Mouse (Mus musculus) hindbrain, embryonic 10.5 days (tissue): ENCODE data around the gene Shld1. TPM values are rescaled to one million over a fixed set of nuclear protein-coding genes. Genes with fewer than 3 reads are reported as not detected.

Source experiments
- DNase-seq: peaks from one replicate; pipeline ENCODE4 v3.0.0-alpha.2; 2017; ENCODE audit warnings: low spot score
- H3K27ac ChIP-seq: fragments of 300-500 bp; sonication (generic); 2 replicates; pipeline ENCODE4 v1.5.1; 2016; ENCODE audit warnings: mild to moderate bottlenecking, moderate library complexity
- H3K27me3 ChIP-seq: fragments of 300-500 bp; sonication (generic); 2 replicates; pipeline ENCODE4 v1.6.1; 2016; ENCODE audit warnings: mild to moderate bottlenecking; ENCODE audit not compliant: poor library complexity, insufficient read depth, severe bottlenecking
- H3K36me3 ChIP-seq: fragments of 300-500 bp; sonication (generic); 2 replicates; pipeline ENCODE4 v1.6.1; 2016; ENCODE audit warnings: mild to moderate bottlenecking, moderate library complexity
- H3K4me1 ChIP-seq: fragments of 300-500 bp; sonication (generic); replicated peaks from 2 replicates; pipeline ENCODE4 v1.6.1; 2016; ENCODE audit warnings: mild to moderate bottlenecking
- H3K4me3 ChIP-seq: fragments of 300-500 bp; sonication (generic); 2 replicates; pipeline ENCODE4 v1.5.1; 2016; ENCODE audit warnings: mild to moderate bottlenecking, moderate library complexity
- H3K9me3 ChIP-seq: fragments of 300-500 bp; sonication (generic); 2 replicates; pipeline ENCODE4 v1.6.1; 2016; ENCODE audit warnings: mild to moderate bottlenecking, moderate library complexity
- WGBS: fragments of 180-500 bp; shearing (Covaris S2); methylation state at CpG from one replicate; pipeline ENCODE4 v1.1.7; 2016; 5-methylcytosine and 5-hydroxymethylcytosine counted together
- polyA plus RNA-seq: library from polyadenylated mRNA; unstranded; fragments of >200 nt; fragmentation: Nextera tagmentation; extraction: Ambion mirVana; gene quantifications from 2 replicates; pipeline ENCODE4 v1.2.1, GENCODE M21; 2016

The Shld1 gene
- polyA plus RNA-seq: 17.4 and 20.1 TPM in 2 replicates

DNA sequence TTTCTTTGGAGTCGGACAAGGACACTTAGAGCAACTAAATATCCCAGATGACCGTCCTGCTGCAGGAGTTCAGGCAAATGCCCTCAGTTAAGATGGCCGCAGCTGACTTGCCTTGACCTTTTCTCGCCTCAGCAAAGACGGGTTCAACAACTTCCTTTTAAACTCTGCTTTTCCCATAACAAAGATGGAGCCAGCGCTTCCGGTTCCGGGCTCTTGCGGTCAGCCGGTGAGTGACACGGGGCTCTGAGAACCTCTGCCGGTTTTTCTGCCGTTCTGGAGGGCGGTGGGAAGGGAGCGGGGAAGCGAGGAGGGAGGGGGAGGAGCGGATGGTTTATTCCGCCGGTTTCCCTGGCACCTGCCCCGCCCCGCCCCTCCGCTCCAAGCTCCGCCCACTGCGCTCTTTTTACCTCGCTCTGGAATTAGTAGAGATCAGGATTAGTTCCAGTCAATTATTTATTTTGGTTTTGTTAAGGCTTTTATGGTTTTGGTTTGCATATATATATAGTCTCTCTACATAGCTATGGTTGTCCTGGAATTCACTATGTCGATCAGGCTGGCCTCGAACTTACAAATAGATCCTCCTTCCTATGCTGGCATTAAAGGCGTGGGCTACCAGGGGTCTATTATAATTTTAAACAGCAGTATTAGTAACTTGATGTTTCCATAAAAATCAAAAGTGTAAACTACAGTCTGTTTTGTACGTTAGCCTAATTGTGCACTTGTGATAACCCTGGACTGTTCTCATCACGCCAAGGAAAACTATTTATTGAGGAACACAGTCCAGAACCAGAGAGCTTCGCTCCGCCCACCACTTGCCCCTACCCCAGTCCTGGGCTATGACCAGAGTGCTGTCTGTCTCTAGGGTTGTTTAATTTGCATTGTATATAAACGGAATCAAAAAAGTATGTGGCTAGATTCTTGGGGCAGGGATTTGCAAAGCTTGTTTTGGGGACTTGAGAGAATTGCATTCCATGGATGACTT, at the start of gene Shld1:
Gene Shld1, plus strand, starts transcription at position 176 of the 982 bp plus-strand sequence.
- H3K27ac ChIP-seq: peak within 1 kb of the TSS; percentile 91
- H3K9me3 ChIP-seq: no peaks in the 10 kb centered on the region
- peak within 1 kb of the TSS; percentile 63 for H3K4me3 ChIP-seq
- H3K27me3 ChIP-seq: no peaks in the 10 kb centered on the region
- no peaks in the 10 kb centered on the region for H3K36me3 ChIP-seq
- 0 out of 2 replicates have a peak, but pooled peaks cover 6% of the 10 kb centered on the region for H3K4me1 ChIP-seq
- DNase-seq: peak; percentile 92
- WGBS: 11% methylated on average over 33 of the region's 33 CpGs

DNA sequence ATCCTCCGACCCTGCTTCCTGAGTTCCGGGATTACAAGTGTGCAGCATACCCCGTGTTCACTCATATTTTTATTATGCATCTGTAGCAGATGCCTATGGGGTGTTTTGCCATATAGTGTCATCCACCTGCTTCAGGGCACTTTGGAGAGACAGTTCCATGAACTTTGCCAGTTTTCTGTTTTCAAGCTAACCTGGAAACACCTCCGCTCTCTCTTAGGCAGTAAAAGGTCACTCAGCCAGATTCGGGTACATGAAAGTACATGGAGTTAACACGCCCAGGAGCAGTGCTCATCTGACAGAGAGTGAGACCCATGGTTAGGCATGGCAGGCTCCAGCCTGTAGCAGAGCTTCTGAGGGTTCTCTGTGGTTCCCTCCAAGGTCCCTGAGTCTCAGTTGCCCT, 48.4 kb upstream of the Shld1 start:
- Histone ChIP-seq H3K4me1 (no peaks in the 10 kb centered on the region), H3K36me3 (no peaks in the 10 kb centered on the region), H3K27ac (no peak overlapping the region), H3K27me3 (no peaks in the 10 kb centered on the region), H3K9me3 (no peaks in the 10 kb centered on the region), H3K4me3 (no peak overlapping the region)
- DNase-seq: no peak
- WGBS: 92% methylated on average over 6 of the region's 6 CpGs

DNA sequence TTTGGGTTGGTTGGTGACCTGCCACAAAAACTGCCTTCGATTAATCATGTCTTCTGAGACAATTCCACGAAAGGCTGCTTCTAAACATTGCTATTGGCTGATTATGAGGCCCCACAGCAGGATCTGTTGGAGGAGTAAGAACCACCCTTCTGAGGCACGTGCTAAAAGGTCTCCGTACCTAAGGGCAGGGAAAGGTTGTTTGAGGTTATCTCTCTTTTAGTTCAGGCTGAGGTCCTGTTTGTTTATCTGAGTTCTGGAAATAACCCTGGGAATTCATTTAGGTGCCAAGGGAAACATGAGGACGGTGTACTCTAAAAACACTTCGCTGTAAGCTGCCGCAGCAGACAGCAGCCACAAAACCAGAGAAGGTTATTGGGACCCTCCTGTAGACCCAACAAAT, 47.4 kb upstream of the Shld1 start:
- H3K4me3 ChIP-seq: no peak overlapping the region
- DNase-seq: no peak
- no peak overlapping the region for H3K27ac ChIP-seq
- no peaks in the 10 kb centered on the region for H3K36me3 ChIP-seq
- H3K4me1 ChIP-seq: no peaks in the 10 kb centered on the region
- no peaks in the 10 kb centered on the region for H3K27me3 ChIP-seq
- 88% methylated on average over 7 of the region's 7 CpGs for WGBS
- no peaks in the 10 kb centered on the region for H3K9me3 ChIP-seq

DNA sequence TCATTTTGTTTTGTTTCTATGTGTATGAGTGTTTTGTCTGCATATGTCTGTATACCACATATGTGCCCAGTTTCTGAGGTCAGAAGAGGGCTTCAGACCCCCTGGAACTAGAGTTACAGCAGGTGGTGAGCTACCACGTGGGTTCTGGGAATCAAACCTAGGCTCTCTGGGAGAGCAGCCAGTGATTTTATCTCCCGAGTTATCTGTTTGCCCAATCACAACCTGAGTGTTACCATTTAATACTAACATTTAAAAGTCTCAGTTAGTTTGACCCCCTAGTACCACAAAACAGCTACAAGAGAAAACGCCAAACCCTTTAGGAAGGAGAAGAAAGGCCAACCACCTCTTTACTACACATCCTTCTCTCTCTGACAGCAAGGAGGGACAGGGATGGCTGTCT, 45.5 kb upstream of the Shld1 start:
- DNase-seq: no peak
- Histone ChIP-seq H3K4me1 (no peaks in the 10 kb centered on the region), H3K27me3 (no peaks in the 10 kb centered on the region), H3K9me3 (no peaks in the 10 kb centered on the region), H3K27ac (no peak overlapping the region), H3K36me3 (no peaks in the 10 kb centered on the region), H3K4me3 (no peak overlapping the region)
- WGBS: 68% methylated on average over 3 of the region's 3 CpGs

DNA sequence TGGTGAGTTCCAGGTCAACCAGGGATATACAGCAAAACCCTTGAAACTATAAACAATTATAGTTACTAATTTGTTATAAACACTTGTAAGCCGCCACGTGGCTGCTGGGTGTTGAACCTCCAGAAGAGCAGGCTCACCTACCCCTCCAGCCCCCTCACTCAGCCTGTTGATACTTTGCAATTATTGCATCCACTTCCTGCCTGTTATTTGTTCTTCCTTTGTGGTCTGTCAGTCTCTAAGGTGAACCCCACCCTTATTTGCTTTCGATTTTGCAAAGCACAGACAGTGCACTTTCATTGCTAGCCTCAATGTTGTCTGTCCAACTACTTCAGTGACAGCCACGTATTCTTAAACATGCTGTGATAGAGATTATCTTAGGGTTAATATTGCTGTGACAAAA, 43.6 kb upstream of the Shld1 start:
- Histone ChIP-seq H3K27me3 (no peaks in the 10 kb centered on the region), H3K27ac (no peak overlapping the region), H3K9me3 (no peaks in the 10 kb centered on the region), H3K4me3 (no peak overlapping the region), H3K36me3 (no peaks in the 10 kb centered on the region), H3K4me1 (no peaks in the 10 kb centered on the region)
- DNase-seq: no peak
- WGBS: 85% methylated on average over 4 of the region's 4 CpGs

DNA sequence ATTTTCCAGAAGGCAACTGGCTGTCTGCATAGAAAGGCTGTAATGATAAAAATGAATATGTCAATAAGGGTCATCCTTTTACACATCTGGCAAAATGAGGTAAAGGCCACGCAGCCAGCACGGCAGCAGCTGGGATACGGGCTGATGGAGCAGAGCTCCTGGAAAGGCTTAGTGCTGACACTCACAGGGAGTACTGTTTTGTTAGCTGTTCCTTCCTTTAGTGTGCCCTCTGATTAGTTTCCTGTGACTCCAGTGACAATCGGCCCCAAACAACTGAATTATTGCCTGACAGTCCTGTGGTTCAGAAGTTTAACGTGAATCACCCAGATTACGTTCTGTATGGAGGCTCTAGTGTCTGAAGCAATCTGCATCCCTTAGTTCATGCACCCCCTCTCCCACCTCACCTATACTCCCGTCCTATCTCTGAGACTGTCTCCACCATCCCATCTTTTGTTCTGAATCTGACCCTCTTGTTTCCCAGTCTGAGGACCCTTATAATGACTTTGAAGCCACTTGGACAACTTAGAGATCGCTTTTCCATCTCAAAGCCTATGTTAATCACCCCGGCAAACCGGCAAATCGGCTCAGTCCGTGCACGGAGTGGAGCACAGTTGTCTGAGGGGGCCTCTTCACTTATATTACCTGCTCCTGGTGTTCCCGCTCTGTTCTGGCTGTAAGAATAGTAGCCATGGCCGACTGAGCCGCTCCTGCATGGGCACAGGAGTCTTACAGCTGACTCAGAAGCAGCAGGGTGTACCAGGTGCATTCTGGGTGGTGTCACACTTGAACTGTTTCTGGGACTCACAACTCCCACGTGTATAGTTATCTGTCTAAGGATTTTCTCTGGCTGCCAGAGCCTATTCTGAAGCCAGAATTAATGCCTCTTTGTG, 39.6 kb upstream of the Shld1 start:
- Histone ChIP-seq H3K27me3 (no peaks in the 10 kb centered on the region), H3K27ac (no peak overlapping the region), H3K4me3 (no peak overlapping the region), H3K4me1 (no peaks in the 10 kb centered on the region), H3K36me3 (no peaks in the 10 kb centered on the region), H3K9me3 (no peaks in the 10 kb centered on the region)
- 67% methylated on average over 17 of the region's 17 CpGs for WGBS
- DNase-seq: no peak

DNA sequence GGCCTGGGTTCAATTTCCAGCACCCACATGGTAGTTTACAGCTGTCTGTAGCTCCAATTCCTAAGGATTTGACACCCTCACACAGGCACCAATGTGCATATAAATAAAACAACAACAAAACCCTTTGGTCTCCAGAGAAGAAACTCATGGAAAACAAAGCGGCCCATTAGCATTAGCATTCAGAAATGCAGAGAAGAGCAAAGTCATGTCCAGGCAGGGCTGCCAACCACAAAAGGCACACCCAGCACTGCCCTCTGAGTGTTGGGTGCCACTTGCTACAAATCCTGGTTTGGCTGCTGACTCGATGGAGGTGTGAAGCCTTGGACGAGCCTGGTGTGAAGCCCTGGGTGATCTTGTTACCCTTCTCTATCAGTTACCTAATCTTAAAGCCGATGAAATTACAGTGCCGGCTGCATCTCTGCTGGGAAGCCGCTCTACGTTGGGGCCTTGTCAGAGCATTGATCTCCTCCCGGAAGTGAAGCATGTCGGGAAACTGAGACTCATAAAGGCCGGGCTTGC, 37.3 kb upstream of the Shld1 start:
- no peaks in the 10 kb centered on the region for H3K9me3 ChIP-seq
- no peaks in the 10 kb centered on the region for H3K4me1 ChIP-seq
- no peak for DNase-seq
- H3K36me3 ChIP-seq: no peaks in the 10 kb centered on the region
- no peaks in the 10 kb centered on the region for H3K27me3 ChIP-seq
- H3K4me3 ChIP-seq: no peak overlapping the region
- H3K27ac ChIP-seq: no peak overlapping the region
- WGBS: 89% methylated on average over 10 of the region's 10 CpGs

DNA sequence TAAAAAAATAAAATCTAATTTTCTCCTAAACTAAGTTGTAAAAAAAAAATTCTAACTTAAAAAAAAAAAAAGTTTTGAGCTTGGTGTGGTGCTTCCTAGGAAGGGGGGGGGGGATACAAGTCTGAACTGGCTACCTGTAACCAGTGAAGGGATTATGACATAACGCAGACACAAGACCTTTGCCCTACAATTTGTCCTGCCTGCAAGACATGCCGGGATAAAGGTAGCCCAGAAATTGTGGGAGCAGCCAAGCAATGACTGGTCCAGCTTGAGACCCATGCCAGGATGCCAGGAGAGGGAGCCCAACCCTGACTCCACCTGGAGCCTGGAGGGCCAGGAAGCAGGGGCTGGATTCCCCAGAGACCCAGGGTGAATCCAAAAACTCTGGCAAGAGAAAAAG, 36.2 kb upstream of the Shld1 start:
- H3K27me3 ChIP-seq: no peaks in the 10 kb centered on the region
- no peaks in the 10 kb centered on the region for H3K4me1 ChIP-seq
- H3K4me3 ChIP-seq: no peak overlapping the region
- no peak overlapping the region for H3K27ac ChIP-seq
- 79% methylated on average over 2 of the region's 2 CpGs for WGBS
- H3K36me3 ChIP-seq: no peaks in the 10 kb centered on the region
- H3K9me3 ChIP-seq: no peaks in the 10 kb centered on the region
- no peak for DNase-seq

DNA sequence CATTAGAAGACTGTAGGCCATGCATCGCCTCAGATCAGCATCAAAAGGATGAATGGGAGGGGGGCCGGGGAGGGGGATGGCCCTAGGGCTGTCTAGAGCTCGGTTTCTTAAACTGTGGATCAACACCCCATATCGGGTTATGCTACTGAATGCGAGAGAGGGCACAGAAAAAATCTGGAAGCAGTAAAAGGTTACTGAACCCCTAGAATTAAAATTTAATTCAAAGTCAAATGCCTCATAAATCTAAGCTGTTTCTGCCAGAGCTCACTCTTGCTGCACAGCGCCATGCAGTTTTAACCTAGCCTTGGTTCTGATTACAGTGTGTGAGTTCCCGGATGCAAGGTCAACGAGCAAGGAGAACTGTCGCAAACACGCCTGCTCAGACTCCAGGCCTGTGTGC, 34.3 kb upstream of the Shld1 start:
- no peaks in the 10 kb centered on the region for H3K4me1 ChIP-seq
- no peak overlapping the region for H3K27ac ChIP-seq
- no peaks in the 10 kb centered on the region for H3K9me3 ChIP-seq
- no peak overlapping the region for H3K4me3 ChIP-seq
- H3K27me3 ChIP-seq: no peaks in the 10 kb centered on the region
- peak; percentile 29 for DNase-seq
- no peaks in the 10 kb centered on the region for H3K36me3 ChIP-seq
- WGBS: 57% methylated on average over 10 of the region's 10 CpGs

DNA sequence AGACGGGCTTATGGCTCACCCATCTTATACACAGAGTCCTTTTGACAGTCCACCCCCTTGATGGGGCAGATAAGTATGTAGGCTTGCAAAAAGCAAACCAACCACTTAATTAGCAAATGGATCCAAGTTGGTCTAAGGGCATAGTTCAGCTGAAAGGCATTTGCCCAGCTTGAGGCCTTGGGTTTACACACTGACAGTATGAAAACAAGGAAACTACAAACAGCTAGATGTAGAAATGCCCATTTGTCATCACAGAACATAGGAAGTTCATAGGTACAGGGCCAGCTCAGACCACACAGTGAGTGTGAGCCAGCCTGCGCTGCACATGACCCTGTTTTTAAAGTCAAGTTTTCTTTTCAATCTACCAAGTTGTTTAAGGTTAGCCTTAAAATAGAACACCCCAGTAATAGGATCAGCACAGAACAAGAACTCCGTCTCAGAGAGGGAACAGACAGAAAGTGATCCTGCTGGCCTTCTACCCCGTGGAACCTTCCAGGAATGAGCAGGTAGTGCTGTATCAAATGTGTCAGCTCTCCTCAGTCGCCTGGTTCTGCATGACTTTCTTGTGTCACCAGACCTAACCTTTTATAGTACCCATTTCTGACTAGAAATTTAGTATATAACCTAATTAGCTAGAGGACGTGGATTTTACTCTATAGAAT, 31.8 kb upstream of the Shld1 start:
- no peaks in the 10 kb centered on the region for H3K36me3 ChIP-seq
- DNase-seq: no peak

DNA sequence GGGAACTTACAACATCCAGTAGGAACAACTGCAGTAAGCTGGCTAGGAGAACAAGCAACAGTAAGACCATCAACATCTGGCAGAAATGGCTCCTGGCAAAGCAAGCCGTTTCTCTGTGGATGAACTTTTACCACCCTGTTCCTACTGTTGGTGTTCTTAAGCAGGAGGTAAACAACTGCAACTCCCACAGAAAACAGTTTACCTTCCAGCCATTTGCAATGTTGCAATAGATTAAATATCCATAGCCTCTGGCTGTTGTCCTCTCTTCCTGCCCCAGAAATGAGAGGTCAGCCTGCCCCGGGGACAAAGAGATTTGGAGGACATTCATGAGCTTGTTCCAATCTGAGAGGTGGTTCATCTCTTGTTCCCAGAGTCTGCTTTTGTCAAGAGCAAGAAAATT, 29.5 kb upstream of the Shld1 start:
- H3K4me1 ChIP-seq: no peaks in the 10 kb centered on the region
- H3K36me3 ChIP-seq: no peaks in the 10 kb centered on the region
- WGBS: 83% methylated on average over 2 of the region's 2 CpGs

More for the DNA sequence above, 31.8 kb upstream of the Shld1 start:
- H3K27ac ChIP-seq: no peak overlapping the region
- H3K9me3 ChIP-seq: no peaks in the 10 kb centered on the region
- H3K27me3 ChIP-seq: no peaks in the 10 kb centered on the region
- no peak overlapping the region for H3K4me3 ChIP-seq
- H3K4me1 ChIP-seq: no peaks in the 10 kb centered on the region
- WGBS: 79% methylated on average over 6 of the region's 6 CpGs

DNA sequence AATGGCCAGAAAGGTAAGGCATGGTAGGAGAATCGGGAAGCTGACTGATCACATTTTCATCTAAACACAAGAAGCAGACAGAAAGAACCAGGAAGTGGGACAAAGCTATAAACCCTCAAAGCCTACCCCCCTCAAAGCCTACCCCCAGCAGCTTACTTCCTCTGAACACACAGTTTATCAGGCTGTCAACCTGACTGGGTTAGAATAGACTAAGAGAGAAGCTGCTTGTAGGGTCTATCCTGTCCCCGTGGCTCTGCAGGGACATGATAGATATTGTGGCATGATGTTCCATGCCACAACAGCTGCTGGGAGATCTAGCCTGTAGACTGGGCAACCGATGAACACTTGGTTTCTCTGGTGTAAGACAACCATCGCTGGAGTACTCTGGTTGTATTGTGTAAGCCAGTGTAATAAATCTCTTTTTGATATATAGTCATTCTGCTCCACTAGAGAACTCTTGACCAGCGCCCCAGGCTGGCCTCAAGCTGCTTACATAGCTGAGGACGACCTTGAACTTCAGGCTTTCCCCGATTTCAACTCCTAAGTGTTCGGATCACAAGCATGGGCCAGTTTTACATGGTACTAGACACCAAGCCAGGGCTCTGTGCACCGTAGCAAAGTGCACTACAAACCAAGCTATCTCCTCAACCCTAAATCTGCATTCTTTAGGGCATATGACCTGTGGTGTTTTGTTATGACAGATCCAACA, 28.2 kb upstream of the Shld1 start:
- H3K4me1 ChIP-seq: no peaks in the 10 kb centered on the region
- no peaks in the 10 kb centered on the region for H3K9me3 ChIP-seq
- DNase-seq: no peak
- H3K36me3 ChIP-seq: no peaks in the 10 kb centered on the region
- WGBS: 90% methylated on average over 9 of the region's 9 CpGs
- H3K27ac ChIP-seq: no peak overlapping the region
- no peaks in the 10 kb centered on the region for H3K27me3 ChIP-seq
- H3K4me3 ChIP-seq: no peak overlapping the region

More for the DNA sequence above, 29.5 kb upstream of the Shld1 start:
- Histone ChIP-seq H3K4me3 (no peak overlapping the region), H3K27ac (no peak overlapping the region), H3K27me3 (no peaks in the 10 kb centered on the region), H3K9me3 (no peaks in the 10 kb centered on the region)
- no peak for DNase-seq
